Mouse (Mus musculus) adrenal gland, postnatal 4 days (tissue): ENCODE data around the gene Krtap16-1. TPM values are rescaled to one million over a fixed set of nuclear protein-coding genes. Genes with fewer than 3 reads are reported as not detected.

Source experiments
- DNase-seq, 2 experiments: peaks; one replicate each; pipeline ENCODE4 v3.0.0; 2021 to 2022; ENCODE audit warnings: low spot score in 2 of 2, mixed read lengths in 2 of 2
- total RNA-seq, 2 experiments: library from RNA; stranded (reverse); gene quantifications; 2 replicates each; pipeline ENCODE4 v1.2.3; 2021

Krtap16-1 gene
- total RNA-seq, 2 experiments from 2014 or later, result not detected

DNA sequence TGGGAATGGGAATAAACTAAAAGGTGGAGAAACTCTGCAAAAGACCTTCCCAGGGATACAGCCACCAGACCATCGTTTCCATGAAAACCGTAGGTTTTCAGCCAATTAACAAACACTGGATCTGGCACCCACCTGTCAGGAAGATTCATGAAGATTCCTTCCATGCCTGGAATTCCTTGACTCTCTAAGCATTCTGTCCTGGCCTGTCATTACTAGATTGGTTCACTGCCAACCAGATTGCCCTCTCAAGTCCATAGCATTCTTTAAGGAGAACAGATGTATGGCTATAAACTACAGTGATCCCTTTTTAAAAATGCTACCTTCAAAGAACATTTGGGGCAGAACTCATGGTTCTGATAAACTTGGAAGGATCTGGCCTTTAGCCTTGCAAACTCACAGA is 20.4 kb downstream of the Krtap16-1 start:
- DNase-seq, result no peak

DNA sequence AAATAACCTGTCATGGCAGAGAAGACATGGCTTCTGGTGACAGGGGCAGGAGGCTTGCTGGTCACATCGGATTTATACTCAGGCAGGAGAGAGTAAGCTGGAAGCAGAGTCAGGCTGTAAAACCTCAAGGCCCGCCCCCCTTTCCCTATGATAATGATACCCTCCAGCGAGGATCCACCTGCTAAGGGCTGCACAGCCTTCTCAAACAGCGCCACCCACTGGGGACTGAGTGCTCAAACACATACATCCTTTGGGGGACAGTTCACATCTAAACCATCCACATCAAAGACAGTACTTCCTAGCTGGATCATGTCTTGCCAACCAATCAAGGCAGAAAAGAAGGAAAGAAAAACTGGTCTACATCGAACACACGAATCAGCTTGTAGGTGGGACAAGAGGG is 22.2 kb downstream of the Krtap16-1 start:
- DNase-seq, result no peak

DNA sequence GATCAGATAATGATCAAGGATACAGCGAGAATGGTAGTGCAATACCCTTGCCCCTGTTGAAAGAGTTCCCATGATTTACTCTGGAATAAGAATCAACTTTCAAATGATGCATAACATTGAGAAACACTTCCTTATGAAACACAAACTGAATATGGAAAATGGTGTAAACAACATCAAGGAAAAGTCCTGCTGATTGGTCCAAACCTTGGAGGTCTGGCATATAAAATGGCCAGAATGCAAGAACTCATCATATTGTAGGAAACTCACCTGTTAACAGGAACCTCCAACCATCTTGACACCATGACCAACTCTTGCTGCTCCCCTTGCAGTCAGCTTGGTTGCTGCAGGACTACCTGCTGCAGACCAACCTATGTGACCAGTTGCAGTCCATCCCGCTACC is 38.2 kb downstream of the Krtap16-1 start, which contains the start of gene Krtap9-5:
Krtap9-5 (plus strand) TSS at position 301 of the 400 bp plus-strand sequence.
- DNase-seq, result no peak

DNA sequence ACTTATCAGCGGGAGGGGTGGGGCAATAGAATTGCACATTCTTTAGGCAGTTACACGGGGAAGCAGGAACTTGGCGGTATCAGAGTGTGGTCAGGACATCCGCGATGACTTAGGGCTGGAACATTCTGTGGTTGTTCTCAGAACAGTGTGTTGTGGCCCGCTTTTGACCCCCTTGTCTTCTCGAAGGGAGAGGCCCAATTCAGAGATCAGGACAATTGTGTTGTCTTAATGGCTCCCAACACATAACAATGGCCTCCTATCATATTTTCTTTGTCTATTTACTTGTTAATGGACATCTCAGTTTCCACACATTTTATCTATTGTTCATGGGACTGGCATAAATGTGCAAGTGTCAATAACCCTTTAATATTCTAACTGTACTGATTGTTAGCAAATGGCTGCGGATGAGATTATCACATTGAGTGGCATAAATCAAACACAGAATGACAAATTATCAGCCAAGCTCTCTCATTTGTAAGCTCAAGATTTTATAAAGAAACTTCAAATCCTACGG is 48.6 kb downstream of the Krtap16-1 start:
- no peak for DNase-seq

DNA sequence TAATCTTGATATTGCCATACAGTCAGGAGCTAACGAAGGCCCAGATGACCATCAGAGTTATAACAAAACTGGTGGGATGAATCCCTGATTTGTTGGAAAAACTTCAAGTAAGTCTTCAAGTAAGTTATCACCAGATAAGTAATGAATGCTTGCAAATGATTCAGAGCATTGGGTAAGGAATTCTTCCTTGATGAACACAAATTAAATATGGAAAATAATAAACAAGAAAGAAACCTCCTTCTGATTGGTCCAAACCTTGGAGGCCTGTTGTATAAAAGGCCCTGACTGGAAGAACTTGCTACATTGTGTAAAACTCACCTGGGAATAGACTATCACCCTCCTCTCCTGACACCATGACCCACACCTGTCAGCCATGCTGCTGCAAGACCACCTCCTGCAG is 50.4 kb downstream of the Krtap16-1 start, which contains the start of gene Krtap31-2:
Krtap31-2 (plus strand) TSS at position 301 of the 400 bp plus-strand sequence.
- DNase-seq, result no peak

Other genes starting within 250 kb of the Krtap16-1 start
- gene Gm11595, start 213.7 kb downstream of the Krtap16-1 start, total RNA-seq, result not detected
- gene Krtap4-8, start 205.9 kb downstream of the Krtap16-1 start, total RNA-seq, result not detected
- not detected for gene Krtap4-9, start 201.4 kb downstream of the Krtap16-1 start, total RNA-seq
- gene Gm11596, start 193.1 kb downstream of the Krtap16-1 start, total RNA-seq, result not detected
- not detected for gene Gm11569, start 187.7 kb downstream of the Krtap16-1 start, total RNA-seq
- not detected for gene Gm11554, start 182.2 kb downstream of the Krtap16-1 start, total RNA-seq
- not detected for gene Krtap4-13, start 176.7 kb downstream of the Krtap16-1 start, total RNA-seq
- not detected for gene Gm11564, start 170.9 kb downstream of the Krtap16-1 start, total RNA-seq
- not detected for gene 2300003K06Rik, start 148.5 kb downstream of the Krtap16-1 start, total RNA-seq
- not detected for gene Krtap4-16, start 135.0 kb downstream of the Krtap16-1 start, total RNA-seq
- not detected for gene Gm11568, start 128.7 kb downstream of the Krtap16-1 start, total RNA-seq
- gene Gm11559, start 122.1 kb downstream of the Krtap16-1 start, total RNA-seq, result not detected
- gene Krtap9-1, start 113.2 kb downstream of the Krtap16-1 start, total RNA-seq, result not detected
- not detected for gene Gm11567, start 107.4 kb downstream of the Krtap16-1 start, total RNA-seq
- not detected for gene Krtap31-1, start 78.7 kb downstream of the Krtap16-1 start, total RNA-seq
- not detected for gene Gm11565, start 71.8 kb downstream of the Krtap16-1 start, total RNA-seq
- not detected for gene Krtap31-2, start 50.3 kb downstream of the Krtap16-1 start, total RNA-seq
- gene Krtap9-5, start 38.1 kb downstream of the Krtap16-1 start, total RNA-seq, result not detected
- not detected for gene Krtap29-1, start 7.5 kb downstream of the Krtap16-1 start, total RNA-seq
- gene Krtap17-1, start 7.4 kb upstream of the Krtap16-1 start, total RNA-seq, result not detected
- gene Krt33a, start 29.6 kb upstream of the Krtap16-1 start, total RNA-seq, result not detected
- gene Krt33b, start 43.3 kb upstream of the Krtap16-1 start, total RNA-seq, result not detected
- not detected for gene Krt34, start 55.0 kb upstream of the Krtap16-1 start, total RNA-seq
- gene Krt31, start 64.0 kb upstream of the Krtap16-1 start, total RNA-seq, result not detected
- gene Krt32, start 101.6 kb upstream of the Krtap16-1 start, total RNA-seq, result not detected
- not detected for gene Krt35, start 109.6 kb upstream of the Krtap16-1 start, total RNA-seq
- gene Krt36, start 119.0 kb upstream of the Krtap16-1 start, total RNA-seq, result under 1 TPM in 1 of 2 experiments, not detected in 1; 0.48 TPM
- not detected for gene Krt13, start 135.0 kb upstream of the Krtap16-1 start, total RNA-seq
- gene Krt15, start 149.3 kb upstream of the Krtap16-1 start, total RNA-seq, result under 1 TPM in 1 of 2 experiments, not detected in 1; 0.31 TPM
- gene Krt19, start 162.1 kb upstream of the Krtap16-1 start, total RNA-seq, result 10 to 100 TPM; 11.1 to 12.7 TPM
- gene Krt9, start 206.6 kb upstream of the Krtap16-1 start, total RNA-seq, result under 1 TPM; 0.11 to 0.22 TPM
- gene Krt14, start 221.0 kb upstream of the Krtap16-1 start, total RNA-seq, result under 1 TPM; 0.93 to 0.98 TPM